Mouse (Mus musculus): ENCODE measurements around the gene Lemd1.
"Not testable (repeated sequence)": the region's sequence is repeated elsewhere in the genome, so short reads cannot be mapped to it uniquely, and the experiment has no call there.

Gene Lemd1

GRCm38 (mm10) chr1:132191093-132191785, at the start of gene Lemd1, which contains the start of gene AC124108.1:
TSS of gene Lemd1 (plus strand) at chr1:132191431.
TSS of gene AC124108.1 (plus strand) at chr1:132191457.
- DNase-seq (ENCODE audit: low spot score in 2 of 2): no peak

- no peak for DNase-seq (ENCODE audit: low spot score in 2 of 2)
Observed at GRCm38 (mm10) chr1:132141753-132142152, 49.5 kb upstream of the Lemd1 start.

GRCm38 (mm10) chr1:132143079-132143478, 48.2 kb upstream of the Lemd1 start:
- DNase-seq (ENCODE audit: low spot score in 2 of 2): no peak

- DNase-seq (ENCODE audit: low spot score in 2 of 2): no peak
Observed at GRCm38 (mm10) chr1:132143730-132144129, 47.5 kb upstream of the Lemd1 start.

GRCm38 (mm10) chr1:132144223-132144622, 47.0 kb upstream of the Lemd1 start:
- no peak for DNase-seq (ENCODE audit: low spot score in 2 of 2)

- no peak for DNase-seq (ENCODE audit: low spot score in 2 of 2)
Observed at GRCm38 (mm10) chr1:132144837-132145236, 46.4 kb upstream of the Lemd1 start.

- no peak for DNase-seq (ENCODE audit: low spot score in 2 of 2)
Observed at GRCm38 (mm10) chr1:132145973-132146685, 45.1 kb upstream of the Lemd1 start.

- no peak for DNase-seq (ENCODE audit: low spot score in 2 of 2)
Observed at GRCm38 (mm10) chr1:132149410-132149809, 41.8 kb upstream of the Lemd1 start.

- DNase-seq (ENCODE audit: low spot score in 2 of 2): peak; percentile 40 to 66
Observed at GRCm38 (mm10) chr1:132150171-132150570, 41.1 kb upstream of the Lemd1 start.

- DNase-seq (ENCODE audit: low spot score in 2 of 2): no peak
Observed at GRCm38 (mm10) chr1:132150817-132151601, 40.2 kb upstream of the Lemd1 start.

GRCm38 (mm10) chr1:132151908-132152307, 39.3 kb upstream of the Lemd1 start:
- DNase-seq (ENCODE audit: low spot score in 2 of 2): no peak

- no peak for DNase-seq (ENCODE audit: low spot score in 2 of 2)
Observed at GRCm38 (mm10) chr1:132153086-132153690, 38.0 kb upstream of the Lemd1 start.

GRCm38 (mm10) chr1:132153691-132154090, 37.5 kb upstream of the Lemd1 start:
- DNase-seq (ENCODE audit: low spot score in 2 of 2): no peak

- DNase-seq (ENCODE audit: low spot score in 2 of 2): peak; percentile 39 to 66
Observed at GRCm38 (mm10) chr1:132155737-132156136, 35.5 kb upstream of the Lemd1 start.

GRCm38 (mm10) chr1:132157016-132157781, 34.0 kb upstream of the Lemd1 start:
- peak; percentile 71 to 83 for DNase-seq (ENCODE audit: low spot score in 2 of 2)

GRCm38 (mm10) chr1:132157808-132158207, 33.4 kb upstream of the Lemd1 start:
- no peak for DNase-seq (ENCODE audit: low spot score in 2 of 2)

- no peak for DNase-seq (ENCODE audit: low spot score in 2 of 2)
Observed at GRCm38 (mm10) chr1:132158741-132159140, 32.5 kb upstream of the Lemd1 start.

- no peak for DNase-seq (ENCODE audit: low spot score in 2 of 2)
Observed at GRCm38 (mm10) chr1:132159681-132160080, 31.6 kb upstream of the Lemd1 start.

- no peak for DNase-seq (ENCODE audit: low spot score in 2 of 2)
Observed at GRCm38 (mm10) chr1:132161211-132161880, 29.9 kb upstream of the Lemd1 start.

GRCm38 (mm10) chr1:132162618-132163017, 28.6 kb upstream of the Lemd1 start:
- not testable (repeated sequence) for DNase-seq (ENCODE audit: low spot score in 2 of 2)
